Mouse (Mus musculus): ENCODE data around the gene Fmo6.

GRCm38 (mm10) chr1:162943700-162944099 lies 6.4 kb upstream of the Fmo6 start:
- TF ChIP-seq CTCF (IDR thresholded peaks at IDR 0.05; ENCODE audit: insufficient read depth, low read depth, low read length), result no peak
- TF ChIP-seq POLR2A (IDR thresholded peaks at IDR 0.05; ENCODE audit: insufficient read depth, low read depth, low read length), result no peak
